Mouse (Mus musculus) bone marrow macrophage, adult 2 months (primary cell): ENCODE measurements around the gene Bysl.

Experiments used
- CTCF ChIP-seq: IDR thresholded peaks from 2 replicates; pipeline ENCODE4 v1.5.1; 2012; ENCODE audit warnings: low read depth, mild to moderate bottlenecking, low read length, moderate library complexity
- POLR2A ChIP-seq: IDR thresholded peaks from 2 replicates; pipeline ENCODE4 v1.6.1; 2012; ENCODE audit warnings: mild to moderate bottlenecking, low read depth, low read length, borderline replicate concordance

DNA sequence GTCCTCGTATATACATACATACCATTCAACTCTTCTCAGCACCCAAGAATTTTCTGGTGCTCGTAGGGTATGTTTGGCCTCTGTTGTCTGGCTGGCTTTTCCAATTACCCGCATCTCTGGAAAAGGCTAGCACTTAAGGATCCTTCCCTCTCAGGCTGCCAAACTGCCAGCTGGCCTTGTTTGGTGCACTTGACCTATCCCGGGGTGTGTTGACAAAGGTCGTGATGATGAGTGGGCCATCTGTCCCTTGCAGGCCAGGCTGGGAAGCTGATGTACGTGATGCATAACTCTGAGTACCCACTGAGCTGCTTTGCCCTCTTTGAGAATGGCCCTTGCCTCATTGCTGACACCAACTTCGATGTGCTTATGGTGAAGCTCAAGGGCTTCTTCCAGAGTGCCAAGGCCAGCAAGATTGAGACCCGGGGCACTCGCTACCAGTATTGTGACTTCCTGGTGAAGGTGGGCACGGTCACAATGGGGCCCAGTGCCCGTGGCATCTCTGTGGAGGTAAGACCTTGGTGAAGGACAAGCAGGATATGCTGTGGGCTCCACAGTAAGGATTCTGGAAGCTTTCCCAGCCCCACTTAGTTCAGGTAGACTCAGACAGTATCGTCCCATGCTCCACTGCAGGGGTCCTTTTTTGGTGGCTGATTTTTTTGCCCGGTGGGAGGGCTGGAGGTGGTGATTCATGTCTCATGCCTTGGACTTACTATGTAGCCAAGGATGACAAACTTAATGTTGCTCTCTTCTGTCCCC is 7.4 kb upstream of the Bysl start:
- TF ChIP-seq CTCF (no peak), POLR2A (no peak)
